Mouse (Mus musculus): ENCODE measurements around the gene Itga10. TPM values are rescaled to one million over a fixed set of nuclear protein-coding genes. Genes with fewer than 3 reads are reported as not detected.
"Not testable (repeated sequence)": the region's sequence is repeated elsewhere in the genome, so short reads cannot be mapped to it uniquely, and the experiment has no call there.

Itga10 gene
- polyA plus RNA-seq, 1 experiment = 0.44 TPM

- TF ChIP-seq CTCF (IDR thresholded peaks at IDR 0.05; ENCODE audit: low read depth, low read length) (no peak), POLR2A (IDR thresholded peaks at IDR 0.05; ENCODE audit: borderline replicate concordance, low read depth, low read length) (no peak)
- Histone ChIP-seq H3K27ac (ENCODE audit: insufficient read depth, low read depth, low read length) (no peak overlapping the region), H3K4me1 (ENCODE audit: control insufficient read depth, insufficient read depth, low read length) (peaks cover 11% of the 10 kb centered on the region), H3K4me3 (ENCODE audit: insufficient read depth, low read length) (no peak overlapping the region)
Observed at GRCm38 (mm10) chr3:96634015-96634414, 11.4 kb upstream of the Itga10 start.

DNA sequence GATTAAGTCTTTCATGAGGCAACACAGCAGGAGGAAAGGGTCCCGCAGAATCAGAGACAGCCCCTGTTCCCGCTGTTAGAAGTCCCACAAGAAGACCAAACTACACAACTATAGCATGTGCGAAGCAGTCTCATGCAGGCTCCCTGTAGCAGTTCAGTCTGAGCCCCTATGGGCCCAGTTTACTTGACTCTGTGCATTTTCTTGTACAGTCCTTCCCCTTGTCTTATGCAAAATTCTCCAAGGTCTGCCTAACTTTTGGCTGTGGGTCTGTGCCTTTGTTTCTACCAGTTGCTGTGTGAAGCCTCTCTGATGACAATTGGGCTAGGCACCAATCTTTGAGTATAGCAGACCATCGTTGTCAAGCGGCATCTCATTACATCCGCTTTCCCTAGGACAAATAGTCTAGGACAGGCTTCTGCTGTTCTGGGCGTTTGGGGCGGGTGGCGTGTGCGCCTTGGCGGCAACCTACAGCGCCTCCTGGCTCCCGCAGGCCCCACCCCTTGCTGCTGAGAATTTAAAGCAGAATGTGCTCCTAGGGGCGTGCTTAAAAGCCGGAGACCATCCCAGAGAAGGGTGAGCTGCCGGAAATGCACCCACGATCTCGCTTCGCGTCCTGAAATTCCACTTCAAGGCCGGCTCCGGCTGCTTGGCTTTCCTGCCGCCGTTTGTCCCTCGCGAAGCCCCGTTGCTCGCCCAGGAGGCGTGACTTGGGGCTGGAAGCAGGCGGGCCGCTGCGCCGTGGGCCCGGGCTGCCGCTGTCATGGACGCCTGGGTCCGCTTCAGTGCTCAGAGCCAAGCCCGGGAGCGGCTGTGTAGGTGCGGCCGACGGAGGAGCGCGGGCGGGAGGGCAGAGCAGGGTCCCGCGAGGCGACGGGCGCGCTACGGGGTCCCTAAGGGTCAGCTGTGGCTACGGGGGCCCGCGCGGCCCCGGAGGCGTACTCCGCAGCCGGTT lies 10.2 kb upstream of the Itga10 start, which contains the start of the genes Pex11b and Gm42957:
Gene Pex11b (plus strand): TSS at position 449 of the 952 bp plus-strand sequence.
Gene Gm42957 (plus strand): TSS at position 547 of the 952 bp plus-strand sequence.
- Histone ChIP-seq H3K4me3 (ENCODE audit: insufficient read depth, low read length) (peak within 1 kb of the TSS; percentile 87), H3K27ac (ENCODE audit: insufficient read depth, low read depth, low read length) (peak within 1 kb of the TSS; percentile 79), H3K4me1 (ENCODE audit: control insufficient read depth, insufficient read depth, low read length) (peaks cover 11% of the 10 kb centered on the region)
- TF ChIP-seq POLR2A (IDR thresholded peaks at IDR 0.05; ENCODE audit: borderline replicate concordance, low read depth, low read length) (no peak), CTCF (IDR thresholded peaks at IDR 0.05; ENCODE audit: low read depth, low read length) (no peak)

GRCm38 (mm10) chr3:96635906-96636305 lies 9.5 kb upstream of the Itga10 start:
- H3K27ac ChIP-seq (ENCODE audit: insufficient read depth, low read depth, low read length) = peak overlapping the region; percentile 79

DNA sequence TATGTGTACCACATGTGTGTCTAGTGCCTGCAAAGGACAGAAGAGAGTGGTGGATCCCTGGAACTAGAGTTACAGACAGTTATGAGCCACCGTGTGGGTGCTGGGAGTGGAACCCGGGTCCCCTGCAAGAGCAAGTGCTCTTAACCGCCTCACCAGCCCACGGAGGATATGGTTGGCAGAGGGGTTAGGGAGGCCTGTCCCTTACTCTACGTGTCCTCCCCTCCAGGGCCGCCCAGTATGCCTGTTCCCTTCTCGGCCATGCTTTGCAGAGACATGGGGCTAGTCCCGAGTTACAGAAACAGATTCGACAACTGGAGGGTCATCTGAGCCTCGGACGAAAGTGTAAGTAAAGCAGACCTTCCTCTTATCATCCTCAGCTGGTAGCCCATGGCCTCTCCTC lies 8.9 kb upstream of the Itga10 start:
- Histone ChIP-seq H3K27ac (ENCODE audit: insufficient read depth, low read depth, low read length) (no peak overlapping the region), H3K4me1 (ENCODE audit: control insufficient read depth, insufficient read depth, low read length) (peaks cover 9% of the 10 kb centered on the region), H3K4me3 (ENCODE audit: insufficient read depth, low read length) (peak overlapping the region; percentile 87)
- TF ChIP-seq CTCF (IDR thresholded peaks at IDR 0.05; ENCODE audit: low read depth, low read length) = no peak
- no peak for TF ChIP-seq POLR2A (IDR thresholded peaks at IDR 0.05; ENCODE audit: borderline replicate concordance, low read depth, low read length)

More at GRCm38 (mm10) chr3:96635906-96636305, 9.5 kb upstream of the Itga10 start:
- peaks cover 9% of the 10 kb centered on the region for H3K4me1 ChIP-seq (ENCODE audit: control insufficient read depth, insufficient read depth, low read length)
- no peak for TF ChIP-seq CTCF (IDR thresholded peaks at IDR 0.05; ENCODE audit: low read depth, low read length)
- no peak for TF ChIP-seq POLR2A (IDR thresholded peaks at IDR 0.05; ENCODE audit: borderline replicate concordance, low read depth, low read length)
- peak overlapping the region; percentile 87 for H3K4me3 ChIP-seq (ENCODE audit: insufficient read depth, low read length)

GRCm38 (mm10) chr3:96639219-96639618 lies 6.2 kb upstream of the Itga10 start:
- H3K4me3 ChIP-seq (ENCODE audit: insufficient read depth, low read length) = no peak overlapping the region
- peaks cover 5% of the 10 kb centered on the region for H3K4me1 ChIP-seq (ENCODE audit: control insufficient read depth, insufficient read depth, low read length)
- TF ChIP-seq POLR2A (IDR thresholded peaks at IDR 0.05; ENCODE audit: borderline replicate concordance, low read depth, low read length) = no peak
- peak; percentile 57 for TF ChIP-seq CTCF (IDR thresholded peaks at IDR 0.05; ENCODE audit: low read depth, low read length)
- H3K27ac ChIP-seq (ENCODE audit: insufficient read depth, low read depth, low read length) = no peak overlapping the region

GRCm38 (mm10) chr3:96647365-96647764 lies 2.0 kb downstream of the Itga10 start:
- no peaks in the 10 kb centered on the region for H3K4me1 ChIP-seq (ENCODE audit: control insufficient read depth, insufficient read depth, low read length)
- no peak overlapping the region for H3K4me3 ChIP-seq (ENCODE audit: insufficient read depth, low read length)
- H3K27ac ChIP-seq (ENCODE audit: insufficient read depth, low read depth, low read length) = no peak overlapping the region
- TF ChIP-seq CTCF (IDR thresholded peaks at IDR 0.05; ENCODE audit: low read depth, low read length) = no peak
- TF ChIP-seq POLR2A (IDR thresholded peaks at IDR 0.05; ENCODE audit: borderline replicate concordance, low read depth, low read length) = no peak

- TF ChIP-seq POLR2A (IDR thresholded peaks at IDR 0.05; ENCODE audit: borderline replicate concordance, low read depth, low read length) = no peak
- TF ChIP-seq CTCF (IDR thresholded peaks at IDR 0.05; ENCODE audit: low read depth, low read length) = no peak
- Histone ChIP-seq H3K4me1 (ENCODE audit: control insufficient read depth, insufficient read depth, low read length) (peaks cover 17% of the 10 kb centered on the region), H3K27ac (ENCODE audit: insufficient read depth, low read depth, low read length) (peak overlapping the region; percentile 76), H3K4me3 (ENCODE audit: insufficient read depth, low read length) (no peak overlapping the region)
Observed at GRCm38 (mm10) chr3:96660901-96661300, 15.5 kb downstream of the Itga10 start.

DNA sequence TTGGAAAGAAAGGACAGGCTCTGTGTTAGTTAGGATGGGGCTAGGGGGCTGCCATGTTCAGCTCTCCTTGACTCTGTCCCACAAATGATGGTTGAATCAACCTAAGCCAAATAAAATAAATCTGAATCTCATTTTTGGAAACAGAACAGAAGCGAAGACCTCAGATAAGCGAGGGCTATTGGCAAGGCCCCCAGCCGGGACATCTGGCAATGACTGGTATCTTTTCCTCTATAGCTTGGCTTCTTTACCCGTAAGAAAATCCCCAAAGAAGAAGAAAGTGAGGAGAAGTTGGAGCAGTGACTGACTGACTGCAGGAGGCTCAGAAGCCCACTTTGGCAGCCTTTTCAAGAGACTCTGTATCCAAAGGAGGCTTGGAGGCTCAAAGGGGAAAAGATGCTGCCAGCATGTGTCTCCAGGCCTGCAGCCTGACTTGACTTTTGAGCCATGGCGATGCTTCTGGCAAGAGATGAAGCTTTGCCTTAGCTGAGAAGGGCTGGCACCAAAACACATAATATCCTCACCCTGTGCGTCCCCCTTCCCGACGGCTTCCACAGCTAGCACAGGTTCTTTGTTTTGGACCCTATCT lies 17.4 kb downstream of the Itga10 start:
- no peak overlapping the region for H3K4me3 ChIP-seq (ENCODE audit: insufficient read depth, low read length)
- TF ChIP-seq CTCF (IDR thresholded peaks at IDR 0.05; ENCODE audit: low read depth, low read length) = no peak
- no peak for TF ChIP-seq POLR2A (IDR thresholded peaks at IDR 0.05; ENCODE audit: borderline replicate concordance, low read depth, low read length)
- H3K4me1 ChIP-seq (ENCODE audit: control insufficient read depth, insufficient read depth, low read length) = peaks cover 17% of the 10 kb centered on the region
- H3K27ac ChIP-seq (ENCODE audit: insufficient read depth, low read depth, low read length) = no peak overlapping the region

- TF ChIP-seq POLR2A (IDR thresholded peaks at IDR 0.05; ENCODE audit: borderline replicate concordance, low read depth, low read length) (no peak), CTCF (IDR thresholded peaks at IDR 0.05; ENCODE audit: low read depth, low read length) (peak; percentile 66)
- peaks cover 17% of the 10 kb centered on the region for H3K4me1 ChIP-seq (ENCODE audit: control insufficient read depth, insufficient read depth, low read length)
- no peak overlapping the region for H3K27ac ChIP-seq (ENCODE audit: insufficient read depth, low read depth, low read length)
- H3K4me3 ChIP-seq (ENCODE audit: insufficient read depth, low read length) = no peak overlapping the region
Observed at GRCm38 (mm10) chr3:96663432-96664239, 18.3 kb downstream of the Itga10 start.

GRCm38 (mm10) chr3:96665732-96666363 lies 20.5 kb downstream of the Itga10 start:
- H3K4me1 ChIP-seq (ENCODE audit: control insufficient read depth, insufficient read depth, low read length) = peaks cover 17% of the 10 kb centered on the region
- not testable (repeated sequence) for H3K4me3 ChIP-seq (ENCODE audit: insufficient read depth, low read length); H3K27ac ChIP-seq (ENCODE audit: insufficient read depth, low read depth, low read length)

All from bone marrow macrophage, adult 2 months (primary cell).